ENCODE assay signal across 10 mouse cellular contexts in the genomic region with DNA sequence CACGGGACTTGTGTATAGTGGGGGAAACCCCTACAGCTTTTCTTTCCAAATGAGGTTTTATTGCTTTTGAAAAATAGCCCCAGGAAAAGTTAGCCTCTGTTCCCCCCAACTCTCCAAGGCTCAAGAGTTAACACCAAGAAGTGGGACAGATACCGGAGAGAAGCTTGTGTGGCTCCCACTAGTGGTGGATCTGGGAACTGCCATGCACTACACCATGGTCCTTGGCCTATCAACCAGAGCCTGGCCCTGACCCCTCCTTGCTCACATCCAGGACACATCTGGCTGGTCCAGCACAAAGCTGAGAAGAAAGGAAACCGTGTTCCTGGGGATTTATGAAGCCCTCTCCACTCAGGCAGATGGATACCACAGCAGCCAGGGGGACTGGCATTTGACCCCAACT.
DNase-seq lines count a peak whose midpoint lies in the region; ATAC-seq and TF ChIP-seq lines count a peak whose summit lies in the region.
"Had no signal": no experiment of that assay in that cellular context is flagged by ENCODE, and none has a peak within 500 bp of the region (broad histone marks: within the 10 kb centered on the region; RNA-seq: fewer than 3 reads in every experiment).

No protein-coding gene starts in this region.

- no peak overlapping the region for H3K9ac ChIP-seq in intestine, embryonic 14.5 days (ENCODE audit: low read length)
- no peak overlapping the region for H3K9ac ChIP-seq in intestine, embryonic 15.5 days
- H3K9ac ChIP-seq in neural tube, embryonic 11.5 days (ENCODE audit: low read length), result no peak overlapping the region
- H3K9ac ChIP-seq in hindbrain, embryonic 16.5 days (ENCODE audit: low read depth, low read length), result no peak overlapping the region

- no peaks in the 10 kb centered on the region for H3K79me2 ChIP-seq in C2C12 (ENCODE audit: control insufficient read depth, insufficient read depth)

- H3K9me3 ChIP-seq in intestine, embryonic 14.5 days (ENCODE audit: control insufficient read depth, low read length), result no peaks in the 10 kb centered on the region
- H3K9me3 ChIP-seq in intestine, embryonic 15.5 days, result no peaks in the 10 kb centered on the region
- no peaks in the 10 kb centered on the region for H3K9me3 ChIP-seq in neural tube, embryonic 11.5 days (ENCODE audit: control insufficient read depth, low read length)
- no peaks in the 10 kb centered on the region for H3K9me3 ChIP-seq in hindbrain, embryonic 16.5 days (ENCODE audit: control insufficient read depth, low read length)

- H3K27me3 ChIP-seq in intestine, embryonic 14.5 days (replicated peaks; ENCODE audit: control insufficient read depth, insufficient read depth, low read length), result no peaks in the 10 kb centered on the region
- H3K27me3 ChIP-seq in intestine, embryonic 15.5 days (replicated peaks), result no peaks in the 10 kb centered on the region
- no peaks in the 10 kb centered on the region for H3K27me3 ChIP-seq in C2C12 (ENCODE audit: control insufficient read depth, insufficient read depth, insufficient read length)
- H3K27me3 ChIP-seq in neural tube, embryonic 11.5 days (ENCODE audit: control insufficient read depth, insufficient read depth, low read length), result no peaks in the 10 kb centered on the region
- H3K27me3 ChIP-seq in hindbrain, embryonic 16.5 days (replicated peaks; ENCODE audit: control insufficient read depth, insufficient read depth, low read length), result no peaks in the 10 kb centered on the region

- H3K79me3 ChIP-seq in C2C12 (ENCODE audit: low read depth), result no peaks in the 10 kb centered on the region

- no peak for ATAC-seq in intestine, embryonic 14.5 days (replicated peaks; ENCODE audit: low FRiP score, low TSS enrichment, low read depth)
- ATAC-seq in intestine, embryonic 15.5 days, result no peak
- ATAC-seq in neural tube, embryonic 11.5 days (ENCODE audit: insufficient read depth, low FRiP score, low TSS enrichment), result no peak
- no peak for ATAC-seq in hindbrain, embryonic 16.5 days

- H3K27ac ChIP-seq in intestine, embryonic 14.5 days (ENCODE audit: low read depth), result no peak overlapping the region
- H3K27ac ChIP-seq in intestine, embryonic 15.5 days, result no peak overlapping the region
- no peak overlapping the region for H3K27ac ChIP-seq in neural tube, embryonic 11.5 days (ENCODE audit: low read depth, low read length)
- H3K27ac ChIP-seq in hindbrain, embryonic 16.5 days (ENCODE audit: low read depth, low read length), result no peak overlapping the region
- H3K27ac ChIP-seq: macrophage had no signal

- no peak overlapping the region for H3ac ChIP-seq in C2C12 (ENCODE audit: control insufficient read depth, insufficient read length, low read depth)

- H3K36me3 ChIP-seq in intestine, embryonic 14.5 days (ENCODE audit: control insufficient read depth, insufficient read depth, low read length), result peaks cover 76% of the 10 kb centered on the region
- peaks cover 8% of the 10 kb centered on the region; the same call in 1 of the 2 replicates for H3K36me3 ChIP-seq in intestine, embryonic 15.5 days
- peaks cover 85% of the 10 kb centered on the region for H3K36me3 ChIP-seq in C2C12 (ENCODE audit: control insufficient read depth, insufficient read depth)
- peaks cover 17% of the 10 kb centered on the region for H3K36me3 ChIP-seq in neural tube, embryonic 11.5 days (ENCODE audit: control insufficient read depth, insufficient read depth, low read length)
- peaks cover 19% of the 10 kb centered on the region for H3K36me3 ChIP-seq in hindbrain, embryonic 16.5 days (ENCODE audit: control insufficient read depth, insufficient read depth, low read length)

- no peak overlapping the region for H3K4me3 ChIP-seq in intestine, embryonic 14.5 days (ENCODE audit: low read depth, low read length)
- no peak overlapping the region for H3K4me3 ChIP-seq in intestine, embryonic 15.5 days (replicated peaks)
- H3K4me3 ChIP-seq in C2C12 (ENCODE audit: insufficient read depth, poor library complexity, severe bottlenecking), result no peak overlapping the region
- no peak overlapping the region for H3K4me3 ChIP-seq in neural tube, embryonic 11.5 days (ENCODE audit: low read depth, low read length)
- no peak overlapping the region for H3K4me3 ChIP-seq in hindbrain, embryonic 16.5 days (ENCODE audit: low read length)
- H3K4me3 ChIP-seq: erythroblast, embryonic 14.5 days had no signal

- DNase-seq in intestine, embryonic 14.5 days (ENCODE audit: low spot score), result peak; percentile 84
- peak; percentile 26 for DNase-seq in WW6 (ENCODE audit: low read depth, low spot score)
- peak; percentile 38 for DNase-seq in fibroblast of lung, adult 2 months (ENCODE audit: low read depth)
- peak; percentile 16 to 74 for DNase-seq in kidney, postnatal 36 days
- DNase-seq in neural tube, embryonic 11.5 days (ENCODE audit: low spot score), result peak; percentile 67

- peak; percentile 73 for TF ChIP-seq CTCF in C2C12 (IDR thresholded peaks at IDR 0.05; ENCODE audit: control insufficient read depth, insufficient read depth, insufficient read length)

- no peak overlapping the region for H3K4me2 ChIP-seq in intestine, embryonic 14.5 days (ENCODE audit: low read length)
- H3K4me2 ChIP-seq in intestine, embryonic 15.5 days (replicated peaks), result no peak overlapping the region
- H3K4me2 ChIP-seq in neural tube, embryonic 11.5 days (ENCODE audit: low read depth), result no peak overlapping the region
- no peak overlapping the region for H3K4me2 ChIP-seq in hindbrain, embryonic 16.5 days (ENCODE audit: low read length)

- WGBS in intestine, embryonic 14.5 days, result 64% methylated on average over 3 of the region's 3 CpGs
- WGBS in intestine, embryonic 15.5 days, result 67% methylated on average over 3 of the region's 3 CpGs
- 66% methylated on average over 3 of the region's 3 CpGs for WGBS in neural tube, embryonic 11.5 days
- WGBS in hindbrain, embryonic 16.5 days, result 66% methylated on average over 3 of the region's 3 CpGs

- H3K4me1 ChIP-seq in intestine, embryonic 14.5 days (replicated peaks; ENCODE audit: control insufficient read depth, insufficient read depth, low read length), result no peaks in the 10 kb centered on the region
- H3K4me1 ChIP-seq in intestine, embryonic 15.5 days (replicated peaks), result no peaks in the 10 kb centered on the region
- no peaks in the 10 kb centered on the region for H3K4me1 ChIP-seq in neural tube, embryonic 11.5 days (ENCODE audit: control insufficient read depth, insufficient read depth, low read length)
- H3K4me1 ChIP-seq in hindbrain, embryonic 16.5 days (ENCODE audit: control insufficient read depth, insufficient read depth, low read depth, low read length), result no peaks in the 10 kb centered on the region

TF ChIP-seq in C2C12, 6 proteins besides CTCF, POLR2A, EP300 and RAD21:
- TF ChIP-seq MYOD1 (IDR thresholded peaks at IDR 0.05; ENCODE audit: control insufficient read depth, insufficient read length, low read depth) (no peak), FOSL1 (IDR thresholded peaks at IDR 0.05; ENCODE audit: insufficient read depth, low read length, poor library complexity, severe bottlenecking) (no peak), MYOG (IDR thresholded peaks at IDR 0.05; ENCODE audit: control insufficient read depth, extremely low read depth, insufficient read length) (no peak), USF1 (IDR thresholded peaks at IDR 0.05; ENCODE audit: low read depth) (no peak), MAX (IDR thresholded peaks at IDR 0.05) (no peak), CEBPB (IDR thresholded peaks at IDR 0.05; ENCODE audit: low read depth) (no peak)

Comparison
In these comparisons a context has a peak if more than half of its experiments do, and no peak if none do; other contexts are left out.
1. DNase-seq: peak in every context shown above with its lines; median percentile 84 in intestine, embryonic 14.5 days; 67 in neural tube, embryonic 11.5 days; 45 in kidney, postnatal 36 days; 38 in fibroblast of lung, adult 2 months; 26 in WW6.